ENCODE assay signal across 8 mouse cellular contexts in the genomic region with DNA sequence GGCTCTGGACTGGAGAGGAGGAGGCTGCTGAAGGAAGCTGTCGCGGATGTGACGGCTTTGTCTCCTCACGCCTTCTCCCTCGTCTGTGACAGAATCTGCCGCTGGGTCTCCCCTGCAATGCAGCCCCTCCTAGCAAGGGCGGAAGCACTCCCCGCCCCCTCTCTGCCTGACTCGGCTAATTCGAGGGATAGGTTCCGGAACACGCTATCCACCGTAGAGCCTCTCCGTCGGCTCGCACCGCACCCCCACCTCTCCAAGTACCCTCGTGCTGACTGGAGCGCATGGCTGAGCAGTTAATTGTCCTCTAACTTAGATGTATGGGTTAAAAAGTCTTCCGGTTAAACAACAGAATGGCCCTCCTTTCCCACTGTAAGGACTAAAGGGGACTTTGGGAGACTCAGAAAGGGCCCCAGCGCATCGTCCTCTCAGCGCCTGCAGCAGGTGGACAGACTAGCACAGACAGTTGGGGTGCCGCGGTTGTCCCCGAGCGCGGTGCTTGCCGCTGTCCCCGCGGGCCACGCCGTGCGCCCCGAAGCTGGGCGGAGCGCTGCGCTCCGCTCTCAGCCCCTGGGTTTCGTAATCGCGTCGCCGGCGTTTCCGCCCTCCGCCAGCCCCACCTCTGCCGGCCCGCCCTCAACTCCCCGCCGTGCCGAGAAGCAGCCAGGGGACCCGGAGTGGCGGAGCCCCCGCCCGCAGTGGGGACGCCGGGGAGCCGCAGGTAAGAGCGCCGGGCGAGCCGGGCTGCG. TPM values are rescaled to one million over a fixed set of nuclear protein-coding genes. Genes with fewer than 3 reads are reported as not detected.
DNase-seq lines count a peak whose midpoint lies in the region; ATAC-seq and TF ChIP-seq lines count a peak whose summit lies in the region.

A gene (plus strand): TSS at position 585 of the 746 bp plus-strand sequence.

- peak within 1 kb of the TSS; percentile 92 for H3K4me2 ChIP-seq in embryonic facial prominence, embryonic 14.5 days (ENCODE audit: low read depth, low read length)
- peak within 1 kb of the TSS; percentile 93 for H3K4me2 ChIP-seq in limb, embryonic 13.5 days (replicated peaks)
- H3K4me2 ChIP-seq in midbrain, embryonic 15.5 days = peak within 1 kb of the TSS; percentile 90

- no peaks in the 10 kb centered on the region for H3K27me3 ChIP-seq in embryonic facial prominence, embryonic 14.5 days (replicated peaks; ENCODE audit: control insufficient read depth, insufficient read depth, low read length)
- no peaks in the 10 kb centered on the region for H3K27me3 ChIP-seq in limb, embryonic 13.5 days
- H3K27me3 ChIP-seq in midbrain, embryonic 15.5 days (replicated peaks) = no peaks in the 10 kb centered on the region
- H3K27me3 ChIP-seq in spleen, adult 2 months (ENCODE audit: control insufficient read depth, insufficient read depth, low read length) = no peaks in the 10 kb centered on the region

- peak; percentile 88 for ATAC-seq in embryonic facial prominence, embryonic 14.5 days (ENCODE audit: low read depth)
- peak; percentile 92 for ATAC-seq in limb, embryonic 13.5 days (ENCODE audit: low FRiP score, low read depth)
- ATAC-seq in midbrain, embryonic 15.5 days (replicated peaks) = peak; percentile 93

- H3K4me1 ChIP-seq in bone marrow, adult 2 months (ENCODE audit: control insufficient read depth, insufficient read depth, low read length) = peaks cover 4% of the 10 kb centered on the region; the same call in 1 of the 2 replicates
- H3K4me1 ChIP-seq in embryonic facial prominence, embryonic 14.5 days (ENCODE audit: control insufficient read depth, insufficient read depth, low read length) = peaks cover 22% of the 10 kb centered on the region
- H3K4me1 ChIP-seq in limb, embryonic 13.5 days = peaks cover 43% of the 10 kb centered on the region
- peaks cover 56% of the 10 kb centered on the region for H3K4me1 ChIP-seq in midbrain, embryonic 15.5 days
- H3K4me1 ChIP-seq in spleen, adult 2 months (ENCODE audit: control insufficient read depth, insufficient read depth, insufficient read length) = peaks cover 15% of the 10 kb centered on the region

- TF ChIP-seq POLR2A in bone marrow, adult 2 months (IDR thresholded peaks at IDR 0.05; ENCODE audit: borderline replicate concordance, control insufficient read depth, low read depth, low read length) = peak; percentile 89
- peak; percentile 95 for TF ChIP-seq POLR2A in spleen, adult 2 months (IDR thresholded peaks at IDR 0.05; ENCODE audit: low read depth, low read length)

- WGBS in bone marrow, adult 2 months = under 1% methylated on average over 64 of the region's 64 CpGs
- WGBS in embryonic facial prominence, embryonic 14.5 days = under 1% methylated on average over 43 of the region's 64 CpGs
- WGBS in limb, embryonic 13.5 days = 1% methylated on average over 64 of the region's 64 CpGs
- WGBS in midbrain, embryonic 15.5 days = under 1% methylated on average over 61 of the region's 64 CpGs
- WGBS in spleen, adult 2 months = 1% methylated on average over 64 of the region's 64 CpGs

- H3K27ac ChIP-seq in bone marrow, adult 2 months (ENCODE audit: control insufficient read depth, insufficient read depth, low read depth, low read length, poor library complexity) = peak within 1 kb of the TSS; percentile 95
- peak within 1 kb of the TSS; percentile 96 for H3K27ac ChIP-seq in embryonic facial prominence, embryonic 14.5 days (replicated peaks; ENCODE audit: low read depth, low read length)
- peak within 1 kb of the TSS; percentile 96 for H3K27ac ChIP-seq in limb, embryonic 13.5 days
- peak within 1 kb of the TSS; percentile 97 for H3K27ac ChIP-seq in midbrain, embryonic 15.5 days
- peak within 1 kb of the TSS; percentile 97 for H3K27ac ChIP-seq in spleen, adult 2 months (ENCODE audit: insufficient read depth, low read length)

- TF ChIP-seq CTCF in bone marrow, adult 2 months (IDR thresholded peaks at IDR 0.05; ENCODE audit: control insufficient read depth, insufficient read depth, low read length) = no peak
- TF ChIP-seq CTCF in spleen, adult 2 months (IDR thresholded peaks at IDR 0.05; ENCODE audit: extremely low read depth, insufficient read depth, insufficient read length, insufficient replicate concordance) = no peak

- DNase-seq in 416B (ENCODE audit: low read depth) = peak; percentile 88
- DNase-seq in embryonic facial prominence, embryonic 14.5 days (ENCODE audit: low spot score) = peak; percentile 97
- peak; percentile 86 for DNase-seq in heart, adult 8-10 months (ENCODE audit: low spot score)
- DNase-seq in kidney, adult 9 months = peak; percentile 87
- peak; percentile 59 to 89 for DNase-seq in spleen, adult 2 months (ENCODE audit: low read depth in 1 of 2, low spot score in 2 of 2)

- H3K9me3 ChIP-seq in embryonic facial prominence, embryonic 14.5 days (ENCODE audit: control insufficient read depth, low read length) = no peaks in the 10 kb centered on the region
- H3K9me3 ChIP-seq in limb, embryonic 13.5 days = no peaks in the 10 kb centered on the region
- no peaks in the 10 kb centered on the region for H3K9me3 ChIP-seq in midbrain, embryonic 15.5 days

- peak within 1 kb of the TSS; percentile 91 for H3K4me3 ChIP-seq in bone marrow, adult 2 months (replicated peaks; ENCODE audit: control insufficient read depth, low read depth, low read length)
- peak within 1 kb of the TSS; percentile 86 for H3K4me3 ChIP-seq in embryonic facial prominence, embryonic 14.5 days (ENCODE audit: low read depth, low read length)
- peak within 1 kb of the TSS; percentile 85 for H3K4me3 ChIP-seq in limb, embryonic 13.5 days
- peak within 1 kb of the TSS; percentile 59 for H3K4me3 ChIP-seq in midbrain, embryonic 15.5 days
- H3K4me3 ChIP-seq in spleen, adult 2 months (ENCODE audit: extremely low read depth, insufficient read depth, insufficient read length) = peak within 1 kb of the TSS; percentile 80

- H3K9ac ChIP-seq in embryonic facial prominence, embryonic 14.5 days (ENCODE audit: low read depth, low read length) = peak within 1 kb of the TSS; percentile 92
- H3K9ac ChIP-seq in limb, embryonic 13.5 days = peak within 1 kb of the TSS; percentile 91
- H3K9ac ChIP-seq in midbrain, embryonic 15.5 days = peak within 1 kb of the TSS; percentile 79

- H3K36me3 ChIP-seq in embryonic facial prominence, embryonic 14.5 days (ENCODE audit: control insufficient read depth, insufficient read depth, low read length) = peaks cover 41% of the 10 kb centered on the region
- H3K36me3 ChIP-seq in limb, embryonic 13.5 days = peaks cover 46% of the 10 kb centered on the region
- H3K36me3 ChIP-seq in midbrain, embryonic 15.5 days (replicated peaks) = peaks cover 14% of the 10 kb centered on the region
- peaks cover 16% of the 10 kb centered on the region for H3K36me3 ChIP-seq in spleen, adult 2 months (ENCODE audit: control insufficient read depth, insufficient read depth, low read length)

RNA-seq across cellular contexts. Expression of the gene that starts here (rescaled TPM):
- polyA plus RNA-seq in bone marrow, adult 2 months (2011; ENCODE audit: insufficient read depth, insufficient read length, low replicate concordance, missing spikeins) = 39.5 and 54.7 TPM in 2 replicates
- polyA plus RNA-seq in embryonic facial prominence, embryonic 14.5 days (2014; fragmentation: Nextera tagmentation; extraction: Ambion mirVana) = 111 and 125 TPM in 2 replicates
- 10 to 100 TPM; 17.0 to 22.8 (median 20.4) TPM for total RNA-seq in heart, adult 8-10 months (2022)
- polyA plus RNA-seq in limb, embryonic 13.5 days (2015; fragmentation: Nextera tagmentation; extraction: Ambion mirVana) = 77.1 and 82.7 TPM in 2 replicates
- 49.3 and 58.5 TPM in 2 replicates for polyA plus RNA-seq in midbrain, embryonic 15.5 days (2015; fragmentation: Nextera tagmentation; extraction: Ambion mirVana)
- polyA plus RNA-seq in spleen, adult 2 months (2012; rRNA removed) = 91.5 and 94.1 TPM in 2 replicates

Comparison
In these comparisons a context has a peak if more than half of its experiments do, and no peak if none do; other contexts are left out.
1. Peak in every context shown above with its lines: DNase-seq, ATAC-seq, H3K4me3 ChIP-seq and H3K27ac ChIP-seq.